Mouse (Mus musculus) hindbrain, postnatal 0 days (tissue): ENCODE results near the gene Bnc1. TPM values are rescaled to one million over a fixed set of nuclear protein-coding genes. Genes with fewer than 3 reads are reported as not detected.

Experiments used
- ATAC-seq: fragments of 200-750 bp; cut with Nextera tagmentation; 2 replicates; pipeline ENCODE4 v1.8.0; 2017; ENCODE audit warnings: mild to moderate bottlenecking, moderate TSS enrichment, moderate library complexity
- DNase-seq: peaks from one replicate; pipeline ENCODE4 v3.0.0-alpha.2; 2015; ENCODE audit warnings: low spot score
- H3K27ac ChIP-seq: fragments of 300-500 bp; sonication (generic); 2 replicates; pipeline ENCODE4 v1.5.1; 2014; ENCODE audit warnings: mild to moderate bottlenecking
- H3K27me3 ChIP-seq: fragments of 300-500 bp; sonication (generic); 2 replicates; pipeline ENCODE4 v1.6.1; 2014; ENCODE audit warnings: low read length, mixed read lengths; ENCODE audit not compliant: insufficient read depth
- H3K36me3 ChIP-seq: fragments of 300-500 bp; sonication (generic); 2 replicates; pipeline ENCODE4 v1.6.1; 2014; ENCODE audit warnings: low read length, mixed read lengths; ENCODE audit not compliant: insufficient read depth
- H3K4me1 ChIP-seq: fragments of 300-500 bp; sonication (generic); 2 replicates; pipeline ENCODE4 v1.6.1; 2014; ENCODE audit warnings: antibody characterized with exemption, low read length, mixed read lengths; ENCODE audit not compliant: insufficient read depth
- H3K4me2 ChIP-seq: fragments of 300-500 bp; sonication (generic); 2 replicates; pipeline ENCODE4 v1.6.1; 2014; ENCODE audit warnings: low read depth, mild to moderate bottlenecking, low read length, moderate library complexity, mixed read lengths
- H3K4me3 ChIP-seq: fragments of 300-500 bp; sonication (generic); 2 replicates; pipeline ENCODE4 v1.5.1; 2014; ENCODE audit warnings: low read length
- H3K9ac ChIP-seq: fragments of 300-500 bp; sonication (generic); replicated peaks from 2 replicates; pipeline ENCODE4 v1.6.1; 2014; ENCODE audit warnings: mild to moderate bottlenecking, low read length, moderate library complexity, mixed read lengths
- H3K9me3 ChIP-seq: fragments of 300-500 bp; sonication (generic); 2 replicates; pipeline ENCODE4 v1.6.1; 2016; ENCODE audit warnings: low read length, mixed read lengths
- CTCF ChIP-seq: IDR thresholded peaks from 2 replicates; pipeline ENCODE4 v1.5.1; 2016; ENCODE audit warnings: antibody characterized with exemption, control low read depth, low read depth
- WGBS: fragments of 180-500 bp; shearing (Covaris S2); extraction: QIAGEN DNeasy Blood & Tissue Kit; methylation state at CpG from one replicate; pipeline ENCODE4 v1.1.7; 2014; 5-methylcytosine and 5-hydroxymethylcytosine counted together
- polyA plus RNA-seq: library from polyadenylated mRNA; unstranded; fragments of >200 nt; fragmentation: Nextera tagmentation; extraction: Ambion mirVana; gene quantifications from 2 replicates; pipeline ENCODE4 v1.2.1, GENCODE M21; 2015
- total RNA-seq: library from RNA; depleted of rRNA; stranded (reverse); fragments of >200 nt; gene quantifications from 2 replicates; pipeline ENCODE4 v1.2.3, GENCODE M21; 2014

Bnc1 gene
- total and polyA plus RNA-seq, 2 experiments from 2014 or later, result 0.47 TPM; not detected in 1

DNA sequence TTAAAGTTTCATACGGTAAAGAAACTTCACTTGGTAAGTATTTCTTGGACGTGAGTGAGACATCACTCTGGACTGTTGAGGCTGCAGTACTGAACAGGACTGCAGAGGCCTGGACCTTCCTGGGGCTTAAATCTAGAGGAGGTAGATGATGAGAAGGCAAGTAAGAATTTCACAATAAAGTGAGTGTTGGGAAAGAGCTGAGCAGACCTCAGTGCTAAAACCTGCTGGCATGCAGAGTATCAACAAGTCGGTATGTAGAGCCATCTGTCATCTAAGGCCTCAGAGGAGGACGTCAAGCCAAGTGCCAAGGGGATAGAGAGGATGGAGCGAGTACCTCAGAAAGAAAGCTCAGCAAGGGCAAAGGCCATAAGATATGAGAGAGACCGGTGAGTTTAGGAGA, 8.4 kb downstream of the Bnc1 start:
- Histone ChIP-seq H3K36me3 (no peaks in the 10 kb centered on the region), H3K9ac (no peak overlapping the region)
- 79% methylated on average over 6 of the region's 6 CpGs for WGBS

DNA sequence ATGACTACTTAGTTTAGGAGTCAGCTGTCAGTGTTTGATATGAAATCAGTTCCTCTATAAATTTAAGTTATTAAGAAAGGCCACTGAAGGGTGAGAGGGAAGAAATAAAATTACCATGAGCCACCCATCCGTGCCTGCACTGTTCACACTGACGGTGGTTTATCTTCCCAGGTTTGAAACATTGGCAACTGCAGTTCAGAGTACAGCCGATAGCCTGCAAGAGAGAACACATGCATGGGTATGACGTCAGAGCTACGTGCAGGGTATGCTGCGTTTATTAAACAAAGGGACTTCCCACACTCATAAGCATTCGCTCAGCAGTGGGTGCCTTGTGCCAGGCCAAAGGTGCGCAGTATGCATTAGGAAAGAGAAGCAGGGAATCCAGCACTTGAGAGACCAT, 13.8 kb downstream of the Bnc1 start:
- no peak overlapping the region for H3K9ac ChIP-seq
- no peak overlapping the region for H3K4me2 ChIP-seq
- H3K27me3 ChIP-seq, result no peaks in the 10 kb centered on the region
- H3K4me1 ChIP-seq, result no peaks in the 10 kb centered on the region
- DNase-seq, result no peak
- no peaks in the 10 kb centered on the region for H3K9me3 ChIP-seq
- no peaks in the 10 kb centered on the region for H3K36me3 ChIP-seq
- 56% methylated on average over 8 of the region's 8 CpGs for WGBS
- H3K4me3 ChIP-seq, result no peak overlapping the region
- H3K27ac ChIP-seq, result no peak overlapping the region
- ATAC-seq, result 0 out of 2 replicates have a peak, but pooled peaks have one; percentile 53
- no peak for TF ChIP-seq CTCF

More for the DNA sequence above, 8.4 kb downstream of the Bnc1 start:
- H3K9me3 ChIP-seq, result no peaks in the 10 kb centered on the region
- H3K27ac ChIP-seq, result no peak overlapping the region
- no peak overlapping the region for H3K4me2 ChIP-seq
- ATAC-seq, result no peak
- no peaks in the 10 kb centered on the region for H3K27me3 ChIP-seq
- H3K4me1 ChIP-seq, result no peaks in the 10 kb centered on the region
- no peak for TF ChIP-seq CTCF
- no peak overlapping the region for H3K4me3 ChIP-seq
- DNase-seq, result no peak

DNA sequence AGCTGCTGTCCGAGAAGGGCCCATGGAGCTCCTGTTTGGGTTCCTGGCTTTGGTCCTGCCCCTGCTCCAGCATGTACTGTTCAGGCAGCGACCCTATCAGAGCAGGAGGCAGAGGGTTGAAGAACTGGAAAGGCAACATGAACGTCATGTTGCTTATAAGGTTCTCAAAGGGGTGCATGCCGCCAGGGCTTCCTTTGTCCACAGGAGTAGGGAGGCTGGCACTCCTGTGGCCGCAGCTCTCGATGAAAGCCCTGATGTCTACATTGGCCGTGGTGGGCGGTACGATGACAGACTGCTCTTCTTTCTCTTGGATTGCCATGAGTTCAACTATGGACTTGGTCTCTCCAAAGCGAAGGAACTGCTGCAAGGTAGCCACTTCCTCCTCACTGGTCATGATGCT, 17.5 kb downstream of the Bnc1 start:
- H3K27me3 ChIP-seq, result no peaks in the 10 kb centered on the region
- no peak for DNase-seq
- no peak overlapping the region for H3K9ac ChIP-seq
- no peak overlapping the region for H3K27ac ChIP-seq
- no peak for TF ChIP-seq CTCF
- 88% methylated on average over 10 of the region's 10 CpGs for WGBS
- no peaks in the 10 kb centered on the region for H3K9me3 ChIP-seq
- no peak overlapping the region for H3K4me3 ChIP-seq
- no peaks in the 10 kb centered on the region for H3K4me1 ChIP-seq
- no peaks in the 10 kb centered on the region for H3K36me3 ChIP-seq
- ATAC-seq, result no peak
- no peak overlapping the region for H3K4me2 ChIP-seq

DNA sequence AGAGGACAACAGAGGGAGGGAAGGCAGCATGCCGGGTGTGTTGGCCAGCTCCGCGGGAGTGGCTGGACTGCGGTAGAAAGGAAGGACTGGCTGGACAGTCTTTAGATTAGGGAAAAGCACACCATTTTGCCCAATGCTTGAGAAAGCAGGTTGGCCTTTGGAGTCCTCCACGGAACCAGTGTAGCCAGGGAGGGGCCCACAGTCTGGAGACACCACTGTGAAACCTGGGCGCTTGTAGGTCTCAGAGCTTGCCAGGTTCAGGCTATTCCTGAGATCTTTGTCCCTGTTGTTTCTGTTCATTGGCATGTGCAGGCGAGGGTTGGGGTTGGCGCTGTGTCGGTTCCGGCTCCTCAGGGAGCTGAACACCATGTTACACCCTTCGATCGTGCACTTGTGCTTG, 18.2 kb downstream of the Bnc1 start:
- Histone ChIP-seq H3K4me2 (no peak overlapping the region), H3K27ac (no peak overlapping the region), H3K9ac (no peak overlapping the region), H3K36me3 (no peaks in the 10 kb centered on the region), H3K27me3 (no peaks in the 10 kb centered on the region), H3K4me1 (no peaks in the 10 kb centered on the region), H3K9me3 (no peaks in the 10 kb centered on the region), H3K4me3 (no peak overlapping the region)
- no peak for TF ChIP-seq CTCF
- DNase-seq (no peak), ATAC-seq (no peak)
- 94% methylated on average over 12 of the region's 12 CpGs for WGBS

DNA sequence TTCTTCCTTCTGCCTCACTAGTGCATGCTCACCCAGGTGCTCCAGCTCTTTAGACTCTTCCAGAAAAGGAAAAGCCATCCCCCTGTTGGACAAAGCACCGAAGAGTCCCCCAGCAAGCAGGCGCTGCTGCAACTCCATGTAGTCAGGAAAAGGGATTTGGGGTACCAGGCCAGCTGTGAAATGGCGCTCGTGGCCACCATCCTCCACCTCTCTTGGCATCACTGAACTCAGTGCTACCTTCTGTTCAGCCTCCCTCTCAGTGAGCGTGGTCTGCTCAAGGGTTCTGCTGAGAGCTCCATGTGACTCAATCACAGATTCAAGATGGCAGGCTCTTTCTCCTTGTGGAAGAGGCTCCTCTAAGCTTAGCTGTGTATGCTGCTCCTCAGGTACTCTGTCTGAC, 18.8 kb downstream of the Bnc1 start:
- no peaks in the 10 kb centered on the region for H3K27me3 ChIP-seq
- no peak for TF ChIP-seq CTCF
- 92% methylated on average over 5 of the region's 5 CpGs for WGBS
- DNase-seq, result no peak
- no peaks in the 10 kb centered on the region for H3K9me3 ChIP-seq
- H3K4me2 ChIP-seq, result no peak overlapping the region
- no peaks in the 10 kb centered on the region for H3K36me3 ChIP-seq
- no peak overlapping the region for H3K9ac ChIP-seq
- no peaks in the 10 kb centered on the region for H3K4me1 ChIP-seq
- H3K27ac ChIP-seq, result no peak overlapping the region
- no peak overlapping the region for H3K4me3 ChIP-seq
- ATAC-seq, result no peak

DNA sequence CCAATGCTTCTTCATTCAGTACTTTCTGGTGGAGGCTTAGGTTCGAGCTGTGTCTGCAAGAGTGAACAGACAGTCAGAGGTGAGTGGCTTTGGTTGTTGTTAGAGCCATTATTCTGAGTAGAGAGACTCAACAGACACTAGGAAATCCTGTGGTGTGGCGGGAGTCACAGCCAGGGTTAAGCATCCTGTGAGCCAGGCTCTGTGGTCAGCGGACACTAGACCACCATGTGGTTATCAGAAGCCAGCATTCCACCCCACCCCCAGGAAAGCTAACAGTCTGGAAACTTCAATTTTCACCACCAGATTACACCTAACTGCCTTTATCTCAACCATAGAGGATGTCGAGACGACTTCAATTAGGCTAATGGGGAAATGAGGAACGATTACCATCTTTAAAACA, 23.1 kb downstream of the Bnc1 start:
- no peak overlapping the region for H3K4me3 ChIP-seq
- H3K4me2 ChIP-seq, result no peak overlapping the region
- DNase-seq (no peak), ATAC-seq (no peak)
- H3K9me3 ChIP-seq, result no peaks in the 10 kb centered on the region
- no peak for TF ChIP-seq CTCF
- H3K27ac ChIP-seq, result no peak overlapping the region
- no peaks in the 10 kb centered on the region for H3K4me1 ChIP-seq
- no peaks in the 10 kb centered on the region for H3K27me3 ChIP-seq
- H3K9ac ChIP-seq, result no peak overlapping the region
- 84% methylated on average over 6 of the region's 6 CpGs for WGBS
- no peaks in the 10 kb centered on the region for H3K36me3 ChIP-seq

DNA sequence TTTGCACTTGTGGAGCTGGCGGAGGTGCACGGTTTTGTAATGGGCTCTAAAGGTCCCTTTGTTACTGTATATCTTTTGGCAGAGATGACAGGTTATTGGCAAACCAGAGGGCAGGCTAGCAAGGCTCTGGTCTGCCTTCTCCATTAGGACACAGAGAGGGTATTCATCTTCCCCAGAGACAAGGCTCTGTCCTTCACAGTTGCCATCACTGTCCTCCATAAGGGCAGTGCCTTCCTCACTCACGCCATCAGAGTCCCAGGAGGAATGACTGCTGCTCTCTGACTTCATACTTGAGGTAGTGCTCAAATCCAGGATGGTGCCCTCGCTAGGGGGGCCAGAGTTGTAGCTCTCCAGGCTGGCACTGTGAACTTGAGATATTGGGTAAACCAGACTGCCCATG, 23.6 kb downstream of the Bnc1 start:
- H3K27me3 ChIP-seq, result no peaks in the 10 kb centered on the region
- no peaks in the 10 kb centered on the region for H3K9me3 ChIP-seq
- H3K27ac ChIP-seq, result no peak overlapping the region
- DNase-seq (no peak), ATAC-seq (no peak)
- no peak overlapping the region for H3K4me3 ChIP-seq
- no peak overlapping the region for H3K9ac ChIP-seq
- no peaks in the 10 kb centered on the region for H3K4me1 ChIP-seq
- H3K36me3 ChIP-seq, result no peaks in the 10 kb centered on the region
- WGBS, result 75% methylated on average over 4 of the region's 4 CpGs
- no peak for TF ChIP-seq CTCF
- no peak overlapping the region for H3K4me2 ChIP-seq
